Mouse (Mus musculus) CH12.LX (cell line): ENCODE results near the gene Sgf29. TPM values are rescaled to one million over a fixed set of nuclear protein-coding genes. Genes with fewer than 3 reads are reported as not detected.

Source experiments
- DNase-seq: peaks from one replicate; pipeline ENCODE4 v3.0.0-alpha.2; 2013; ENCODE audit errors: extremely low read depth
- H3K27ac ChIP-seq: 2 replicates; pipeline ENCODE4 v1.5.1; 2012; ENCODE audit warnings: low read depth, mild to moderate bottlenecking, control low read depth, moderate library complexity; ENCODE audit not compliant: insufficient read depth
- H3K27me3 ChIP-seq: replicated peaks from 2 replicates; pipeline ENCODE3; 2012; ENCODE audit warnings: inconsistent platforms
- H3K36me3 ChIP-seq, 2 experiments: replicated peaks in 1 of 2; 2 replicates each; pipeline versions ENCODE3 to v1.6.1; 2012; ENCODE audit warnings: inconsistent platforms in 1 of 2, low read length in 1 of 2, mild to moderate bottlenecking in 1 of 2, mixed read lengths in 1 of 2, moderate library complexity in 1 of 2; ENCODE audit not compliant: control insufficient read depth in 1 of 2, insufficient read depth in 1 of 2
- H3K4me1 ChIP-seq, 2 experiments: 2 replicates each; pipeline ENCODE4 v1.6.1; 2012; ENCODE audit warnings: inconsistent platforms in 1 of 2, moderate library complexity in 1 of 2; ENCODE audit not compliant: insufficient read depth in 2 of 2, control insufficient read depth in 1 of 2
- H3K4me2 ChIP-seq: 2 replicates; pipeline ENCODE4 v1.6.1; 2012; ENCODE audit warnings: low read depth, mild to moderate bottlenecking, control low read depth; ENCODE audit not compliant: poor library complexity, insufficient read depth, severe bottlenecking
- H3K4me3 ChIP-seq, 3 experiments: fragments of 150-350 bp in 1 of 3; sonication (generic) in 1 of 3; replicated peaks in 1 of 3; 2 replicates each; pipeline versions ENCODE3 to v1.5.1; 2011 to 2012; ENCODE audit warnings: low read depth in 2 of 3, low read length in 2 of 3, mild to moderate bottlenecking in 2 of 3, moderate library complexity in 2 of 3, control low read depth in 1 of 3, improper control_type of control experiment in 1 of 3, inconsistent platforms in 1 of 3, mixed read lengths in 1 of 3; ENCODE audit not compliant: poor library complexity in 1 of 3
- H3K79me2 ChIP-seq: replicated peaks from 2 replicates; pipeline ENCODE4 v1.6.1; 2012; ENCODE audit warnings: mild to moderate bottlenecking, moderate library complexity; ENCODE audit not compliant: control insufficient read depth, poor library complexity, insufficient read depth, severe bottlenecking; ENCODE audit errors: extremely low read depth
- H3K9ac ChIP-seq: 2 replicates; pipeline ENCODE4 v1.6.1; 2012; ENCODE audit warnings: low read depth, mild to moderate bottlenecking, control low read depth, moderate library complexity; ENCODE audit not compliant: insufficient read depth
- H3K9me3 ChIP-seq: replicated peaks from 2 replicates; pipeline ENCODE3; 2012; ENCODE audit warnings: low read length, inconsistent platforms, mixed read lengths
- BHLHE40 ChIP-seq: IDR thresholded peaks from 2 replicates; pipeline ENCODE4 v1.6.1; 2011; ENCODE audit warnings: mild to moderate bottlenecking, low read depth, low read length, improper control_type of control experiment
- CHD2 ChIP-seq: IDR thresholded peaks from 2 replicates; pipeline ENCODE4 v1.6.1; 2011; ENCODE audit warnings: low read length, improper control_type of control experiment
- CTCF ChIP-seq, 2 experiments: IDR thresholded peaks in 1 of 2; conservative IDR thresholded peaks in 1 of 2; 2 replicates each; pipeline ENCODE4 v1.5.1; 2011 to 2012; ENCODE audit warnings: low read depth in 2 of 2, low read length in 2 of 2, improper control_type of control experiment in 1 of 2, inconsistent platforms in 1 of 2, mild to moderate bottlenecking in 1 of 2, moderate library complexity in 1 of 2
- ELF1 ChIP-seq: IDR thresholded peaks from 2 replicates; pipeline ENCODE4 v1.6.1; 2014; ENCODE audit warnings: low read depth, mild to moderate bottlenecking, inconsistent platforms, low read length, improper control_type of control experiment
- ETS1 ChIP-seq: conservative IDR thresholded peaks from 2 replicates; pipeline ENCODE4 v1.6.1; 2012; ENCODE audit warnings: low read depth, mild to moderate bottlenecking, inconsistent platforms, low read length, improper control_type of control experiment, moderate library complexity
- GABPA ChIP-seq: IDR thresholded peaks from 2 replicates; pipeline ENCODE4 v1.6.1; 2012; ENCODE audit warnings: low read depth, low read length, improper control_type of control experiment, inconsistent platforms; ENCODE audit not compliant: insufficient replicate concordance
- HCFC1 ChIP-seq: IDR thresholded peaks from 2 replicates; pipeline ENCODE4 v1.6.1; 2012; ENCODE audit warnings: low read depth, mild to moderate bottlenecking, inconsistent platforms, low read length, improper control_type of control experiment
- IRF4 ChIP-seq: IDR thresholded peaks from 2 replicates; pipeline ENCODE4 v1.6.1; 2014; ENCODE audit warnings: low read depth, mild to moderate bottlenecking, inconsistent platforms, low read length, improper control_type of control experiment
- JUN ChIP-seq: IDR thresholded peaks from 2 replicates; pipeline ENCODE4 v1.6.1; 2011; ENCODE audit warnings: low read depth, mild to moderate bottlenecking, low read length, improper control_type of control experiment, moderate library complexity; ENCODE audit not compliant: insufficient read depth
- KAT2A ChIP-seq: IDR thresholded peaks from 2 replicates; pipeline ENCODE4 v1.6.1; 2012; ENCODE audit warnings: low read length, improper control_type of control experiment, inconsistent platforms; ENCODE audit not compliant: insufficient replicate concordance
- MAFK ChIP-seq: IDR thresholded peaks from 2 replicates; pipeline ENCODE4 v1.6.1; 2011; ENCODE audit warnings: low read length, improper control_type of control experiment; ENCODE audit not compliant: insufficient replicate concordance
- MAZ ChIP-seq: IDR thresholded peaks from 2 replicates; pipeline ENCODE4 v1.6.1; 2012; ENCODE audit warnings: low read depth, mild to moderate bottlenecking, inconsistent platforms, low read length, improper control_type of control experiment, moderate library complexity
- MYC ChIP-seq: IDR thresholded peaks from 2 replicates; pipeline ENCODE4 v1.6.1; 2011; ENCODE audit warnings: low read depth, mild to moderate bottlenecking, improper control_type of control experiment, low read length
- NELFE ChIP-seq: IDR thresholded peaks from 2 replicates; pipeline ENCODE4 v1.6.1; 2011; ENCODE audit warnings: low read depth, low read length, improper control_type of control experiment
- PAX5 ChIP-seq: IDR thresholded peaks from 2 replicates; pipeline ENCODE4 v1.6.1; 2012; ENCODE audit warnings: low read length, inconsistent platforms, mixed read lengths
- POLR2AphosphoS2 ChIP-seq: IDR thresholded peaks from 2 replicates; pipeline ENCODE4 v1.6.1; 2011; ENCODE audit warnings: low read depth, low read length, improper control_type of control experiment
- SIN3A ChIP-seq: IDR thresholded peaks from 2 replicates; pipeline ENCODE4 v1.6.1; 2012; ENCODE audit warnings: low read length, improper control_type of control experiment, inconsistent platforms
- SMC3 ChIP-seq: IDR thresholded peaks from 2 replicates; pipeline ENCODE4 v1.6.1; 2011; ENCODE audit warnings: low read depth, low read length, improper control_type of control experiment
- TCF12 ChIP-seq: IDR thresholded peaks from 2 replicates; pipeline ENCODE4 v1.6.1; 2014; ENCODE audit warnings: low read depth, mild to moderate bottlenecking, inconsistent platforms, low read length, improper control_type of control experiment
- ZC3H11A ChIP-seq: IDR thresholded peaks from 2 replicates; pipeline ENCODE4 v1.6.1; 2012; ENCODE audit warnings: low read depth, mild to moderate bottlenecking, inconsistent platforms, low read length, improper control_type of control experiment
- ZKSCAN1 ChIP-seq: IDR thresholded peaks from 2 replicates; pipeline ENCODE4 v1.6.1; 2012; ENCODE audit warnings: low read depth, inconsistent platforms, low read length, improper control_type of control experiment, borderline replicate concordance
- ZNF384 ChIP-seq: IDR thresholded peaks from 2 replicates; pipeline ENCODE4 v1.6.1; 2012; ENCODE audit warnings: low read depth, low read length, improper control_type of control experiment, inconsistent platforms
- dilution Hi-C: fragments of 300-500 bp; cut with MboI; formaldehyde crosslinking; loops from 2 replicates; pipeline ENCODE4 v1.14.3; 2020; ENCODE audit warnings: low sequenced_read_pairs; ENCODE audit not compliant: extremely low pct_unique_long_range_greater_than_20kb, extremely low pct_ligation_motif_present
- in situ Hi-C: fragments of 300-500 bp; cut with MboI; formaldehyde crosslinking; loops from 3 replicates; pipeline ENCODE4 v1.14.3; 2019; ENCODE audit warnings: low sequenced_read_pairs, low pct_ligation_motif_present, low pct_unique_long_range_greater_than_20kb, mixed read lengths
- polyA plus RNA-seq: library from polyadenylated mRNA; unstranded; fragments of >175 nt; gene quantifications from 2 replicates; pipeline ENCODE4 v1.2.1, GENCODE M21; 2012; ENCODE audit warnings: low read depth; ENCODE audit not compliant: insufficient read length
- total RNA-seq, 2 experiments: library from RNA; depleted of rRNA; stranded (reverse); fragments of 300-350 nt in 1 of 2; fragments of >200 nt in 1 of 2; gene quantifications; 2 replicates each; pipeline ENCODE4 v1.2.3; 2012 to 2014

Sgf29 gene
- total and polyA plus RNA-seq, 3 experiments = 20.5 to 71.7 (median 55.6) TPM

DNA sequence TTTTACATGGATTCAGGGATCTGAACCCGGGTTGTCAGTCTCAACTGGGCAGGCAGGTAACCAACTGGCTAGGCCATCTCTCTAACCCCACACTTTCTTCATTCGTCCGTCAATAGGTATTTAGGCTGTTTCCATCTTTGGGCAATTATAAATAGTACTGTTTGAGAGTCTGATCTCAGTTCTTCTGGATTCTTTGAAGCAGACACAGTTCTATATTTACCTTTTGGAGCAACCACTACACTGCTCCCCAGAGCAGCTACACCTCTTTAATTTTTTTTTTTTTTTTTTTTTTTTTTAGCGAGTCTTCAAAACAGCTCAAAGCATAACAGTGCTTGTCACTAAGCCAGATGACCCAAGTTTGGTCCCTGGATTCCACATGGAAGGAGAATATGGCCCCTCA is 66.6 kb downstream of the Sgf29 start:
- TF ChIP-seq BHLHE40 (no peak), SMC3 (no peak), MAFK (no peak), CTCF (conservative IDR thresholded peaks at IDR 0.05 in 1 of 2, IDR thresholded peaks at IDR 0.05 in 1 of 2; ENCODE audit: low read depth in 2 of 2, low read length in 2 of 2) (no peak), PAX5 (no peak), KAT2A (no peak), MAZ (no peak), ETS1 (no peak), JUN (no peak), ELF1 (no peak), MYC (no peak), IRF4 (no peak), GABPA (no peak), HCFC1 (no peak), NELFE (no peak), TCF12 (no peak), CHD2 (no peak), ZKSCAN1 (no peak), SIN3A (no peak)
- Histone ChIP-seq H3K79me2 (no peaks in the 10 kb centered on the region), H3K9ac (no peak overlapping the region), H3K27me3 (no peaks in the 10 kb centered on the region), H3K4me1 (peaks cover 0 to 4% of the 10 kb centered on the region in 2 experiments; a peak in 2 of 4 replicates), H3K36me3 (no peaks in the 10 kb centered on the region), H3K9me3 (peaks cover 3% of the 10 kb centered on the region), H3K4me3 (no peak overlapping the region), H3K27ac (no peak overlapping the region), H3K4me2 (no peak overlapping the region)
- no peak for DNase-seq
- in situ Hi-C loops = loop anchor here (5.0 kb wide), 1 partner anchor 1057 kb away; no protein-coding TSS in a partner anchor
- dilution Hi-C loops = no loop called here

DNA sequence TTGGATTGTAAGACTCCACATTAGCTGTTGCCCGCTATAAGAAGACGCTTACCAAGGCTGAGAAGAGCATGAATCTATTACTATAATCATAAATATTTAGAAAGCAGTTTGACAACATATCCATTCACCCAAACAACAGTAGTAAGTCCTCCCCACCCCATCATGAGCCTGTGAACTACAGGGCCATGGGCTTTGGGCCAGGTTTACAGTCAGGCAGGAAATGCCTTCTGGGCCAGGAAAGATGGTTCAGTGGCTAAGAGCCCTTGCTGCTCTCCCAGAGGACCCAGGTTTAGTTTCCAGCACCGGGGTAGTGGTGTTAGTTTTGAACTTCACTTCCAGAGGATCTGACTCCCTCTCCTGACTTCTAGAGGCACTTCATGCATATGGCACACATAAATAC is 68.5 kb downstream of the Sgf29 start:
- Histone ChIP-seq H3K4me3 (no peak overlapping the region), H3K9ac (no peak overlapping the region), H3K9me3 (peaks cover 3% of the 10 kb centered on the region), H3K4me2 (no peak overlapping the region), H3K79me2 (no peaks in the 10 kb centered on the region), H3K27ac (no peak overlapping the region), H3K27me3 (no peaks in the 10 kb centered on the region), H3K36me3 (no peaks in the 10 kb centered on the region), H3K4me1 (peaks cover 0 to 9% of the 10 kb centered on the region in 2 experiments; a peak in 2 of 4 replicates)
- dilution Hi-C loops = no loop called here
- no peak for DNase-seq
- in situ Hi-C loops = loop anchor here (5.0 kb wide), 1 partner anchor 1055 kb away; no protein-coding TSS in a partner anchor
- TF ChIP-seq POLR2AphosphoS2 (no peak), CTCF (conservative IDR thresholded peaks at IDR 0.05 in 1 of 2, IDR thresholded peaks at IDR 0.05 in 1 of 2; ENCODE audit: low read depth in 2 of 2, low read length in 2 of 2) (no peak), BHLHE40 (no peak), ZNF384 (no peak), ZC3H11A (no peak)
